Mouse (Mus musculus): ENCODE results near the gene Eno3. TPM values are rescaled to one million over a fixed set of nuclear protein-coding genes. Genes with fewer than 3 reads are reported as not detected.

Gene Eno3
- polyA plus RNA-seq (2015; fragmentation: Nextera tagmentation; extraction: Ambion mirVana): 4.0 and 21.3 TPM in 2 replicates

DNA sequence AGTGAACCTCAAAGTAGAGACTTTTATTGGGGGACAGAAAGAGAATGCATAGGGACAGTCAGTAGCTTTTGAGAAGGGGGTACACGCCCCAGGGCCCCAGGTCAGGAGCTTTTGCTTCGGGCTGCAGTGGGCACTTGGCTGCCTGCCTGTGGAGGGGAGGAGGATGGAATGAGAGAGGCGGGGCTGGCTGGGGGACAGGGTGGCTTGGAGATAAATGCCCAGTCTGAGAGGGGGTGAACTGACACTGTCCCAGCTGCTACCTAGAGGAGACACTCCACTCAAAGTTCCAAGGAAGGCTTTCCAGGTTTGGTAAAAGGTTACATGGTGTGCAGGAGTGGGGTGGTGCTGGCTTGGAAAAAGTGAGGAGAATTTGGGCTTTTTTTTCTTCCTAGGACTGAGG, at the start of gene Eno3:
TSS of gene Eno3 (plus strand) at position 239 of the 400 bp plus-strand sequence.
- peak within 1 kb of the TSS; percentile 100 for H3K9ac ChIP-seq (replicated peaks)
- peak within 1 kb of the TSS; percentile 99 for H3K27ac ChIP-seq (ENCODE audit: low read depth)
- peak within 1 kb of the TSS; percentile 96 for H3K4me2 ChIP-seq (ENCODE audit: low read depth, low read length)
- TF ChIP-seq EP300 (IDR thresholded peaks at IDR 0.05; ENCODE audit: low read depth): no peak
- TF ChIP-seq CTCF (IDR thresholded peaks at IDR 0.05; ENCODE audit: low read depth): no peak
- peak within 1 kb of the TSS; percentile 100 for H3K4me3 ChIP-seq (ENCODE audit: low read depth, low read length)
- WGBS (ENCODE audit: insufficient replicate concordance): 33% methylated on average over 3 of the region's 3 CpGs
- H3K27me3 ChIP-seq (ENCODE audit: insufficient read depth, low read length): no peaks in the 10 kb centered on the region
- peaks cover 11% of the 10 kb centered on the region for H3K36me3 ChIP-seq (replicated peaks; ENCODE audit: insufficient read depth, low read length)
- DNase-seq (no peak), ATAC-seq (no peak)
- H3K4me1 ChIP-seq (ENCODE audit: insufficient read depth): peaks cover 27% of the 10 kb centered on the region
- H3K9me3 ChIP-seq (ENCODE audit: low read length): no peaks in the 10 kb centered on the region

DNA sequence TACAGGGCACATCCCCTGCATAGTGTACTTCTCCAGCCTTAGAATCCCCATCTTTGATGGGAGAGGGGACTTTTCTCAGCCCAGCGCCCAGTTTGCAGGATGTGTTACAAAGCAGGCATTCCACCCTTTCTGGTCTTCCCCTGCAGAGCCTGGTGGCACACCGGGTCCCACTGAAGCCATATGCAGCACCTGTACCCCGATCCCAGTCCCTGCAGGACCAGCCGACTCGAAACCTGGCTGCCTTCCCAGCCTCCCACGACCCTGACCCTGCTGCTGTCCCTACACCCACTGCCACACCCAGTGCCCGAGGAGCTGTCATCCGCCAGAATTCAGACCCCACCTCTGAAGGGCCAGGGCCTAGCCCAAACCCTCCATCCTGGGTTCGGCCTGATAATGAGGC, 49.4 kb upstream of the Eno3 start:
- Histone ChIP-seq H3K9me3 (ENCODE audit: low read length) (no peaks in the 10 kb centered on the region), H3K36me3 (replicated peaks; ENCODE audit: insufficient read depth, low read length) (peaks cover 37% of the 10 kb centered on the region), H3K4me1 (ENCODE audit: insufficient read depth) (no peaks in the 10 kb centered on the region), H3K4me3 (ENCODE audit: low read depth, low read length) (no peak overlapping the region), H3K9ac (replicated peaks) (no peak overlapping the region), H3K4me2 (ENCODE audit: low read depth, low read length) (no peak overlapping the region), H3K27me3 (ENCODE audit: insufficient read depth, low read length) (no peaks in the 10 kb centered on the region), H3K27ac (ENCODE audit: low read depth) (no peak overlapping the region)
- WGBS (ENCODE audit: insufficient replicate concordance): 78% methylated on average over 9 of the region's 9 CpGs
- DNase-seq: no peak
- no peak for TF ChIP-seq CTCF (IDR thresholded peaks at IDR 0.05; ENCODE audit: low read depth)
- TF ChIP-seq EP300 (IDR thresholded peaks at IDR 0.05; ENCODE audit: low read depth): no peak
- ATAC-seq: no peak

DNA sequence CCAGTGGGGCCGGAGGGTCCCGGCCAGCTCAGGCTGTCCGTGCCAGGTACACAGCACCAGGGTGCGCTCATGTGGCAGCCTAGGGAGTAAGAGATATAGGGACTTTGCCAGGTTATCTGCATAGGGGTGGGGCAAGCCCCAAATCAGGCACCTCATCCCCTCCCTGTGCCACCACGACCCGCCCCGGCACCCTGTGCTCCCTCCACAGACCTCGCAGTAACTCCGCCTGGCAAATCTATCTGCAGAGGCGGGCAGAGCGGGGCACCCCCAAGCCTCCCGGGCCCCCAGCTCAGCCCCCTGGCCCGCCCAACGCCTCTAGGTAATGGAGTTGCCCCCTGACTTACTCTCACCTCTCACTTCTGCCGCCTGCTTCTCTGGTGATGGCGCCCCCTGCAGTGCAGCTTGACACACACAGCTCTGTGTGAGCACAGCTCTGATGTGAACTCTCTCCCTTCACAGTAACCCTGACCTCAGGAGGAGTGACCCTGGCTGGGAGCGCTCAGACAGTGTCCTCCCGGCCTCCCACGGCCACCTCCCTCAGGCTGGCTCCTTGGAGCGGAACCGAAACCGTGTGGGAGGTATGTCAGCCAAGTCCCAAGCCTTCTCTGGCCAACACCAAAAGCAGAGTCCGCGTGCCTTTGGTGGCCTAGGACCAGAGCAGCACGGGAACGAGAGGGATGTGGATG, 48.5 kb upstream of the Eno3 start:
- DNase-seq (peak; percentile 56), ATAC-seq (peak; percentile 15; the same call in 1 of the 2 replicates)
- 81% methylated on average over 26 of the region's 26 CpGs for WGBS (ENCODE audit: insufficient replicate concordance)
- no peak overlapping the region for H3K4me2 ChIP-seq (ENCODE audit: low read depth, low read length)
- H3K4me1 ChIP-seq (ENCODE audit: insufficient read depth): no peaks in the 10 kb centered on the region
- H3K36me3 ChIP-seq (replicated peaks; ENCODE audit: insufficient read depth, low read length): peaks cover 44% of the 10 kb centered on the region
- H3K4me3 ChIP-seq (ENCODE audit: low read depth, low read length): no peak overlapping the region
- H3K27me3 ChIP-seq (ENCODE audit: insufficient read depth, low read length): no peaks in the 10 kb centered on the region
- TF ChIP-seq EP300 (IDR thresholded peaks at IDR 0.05; ENCODE audit: low read depth) (no peak), CTCF (IDR thresholded peaks at IDR 0.05; ENCODE audit: low read depth) (peak; percentile 58)
- H3K9ac ChIP-seq (replicated peaks): no peak overlapping the region
- no peak overlapping the region for H3K27ac ChIP-seq (ENCODE audit: low read depth)
- no peaks in the 10 kb centered on the region for H3K9me3 ChIP-seq (ENCODE audit: low read length)

DNA sequence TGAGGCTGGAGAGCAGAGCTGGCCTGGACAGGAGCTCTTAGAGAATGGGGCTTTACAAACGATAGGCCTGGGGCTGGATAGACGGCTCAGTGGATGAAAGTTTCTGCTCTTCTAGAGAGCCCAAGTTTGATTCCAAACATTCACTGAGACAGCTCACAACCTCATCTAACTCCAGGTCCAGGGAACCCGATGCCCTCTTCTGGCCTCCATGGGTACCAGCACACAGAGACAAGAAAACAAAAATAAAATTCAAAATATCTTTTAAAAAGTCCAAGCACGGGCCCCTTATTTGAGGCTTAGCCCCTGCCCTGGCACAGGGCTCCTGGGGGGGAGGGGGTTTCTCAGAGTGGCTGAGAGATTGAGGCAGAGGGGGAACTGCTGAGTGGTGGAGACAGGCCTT, 46.2 kb upstream of the Eno3 start:
- Histone ChIP-seq H3K27me3 (ENCODE audit: insufficient read depth, low read length) (no peaks in the 10 kb centered on the region), H3K27ac (ENCODE audit: low read depth) (no peak overlapping the region), H3K4me3 (ENCODE audit: low read depth, low read length) (no peak overlapping the region), H3K9ac (replicated peaks) (no peak overlapping the region), H3K4me1 (ENCODE audit: insufficient read depth) (peaks cover 11% of the 10 kb centered on the region), H3K9me3 (ENCODE audit: low read length) (no peaks in the 10 kb centered on the region), H3K36me3 (replicated peaks; ENCODE audit: insufficient read depth, low read length) (peaks cover 36% of the 10 kb centered on the region), H3K4me2 (ENCODE audit: low read depth, low read length) (no peak overlapping the region)
- WGBS (ENCODE audit: insufficient replicate concordance): 79% methylated on average over 4 of the region's 4 CpGs
- ATAC-seq (no peak), DNase-seq (no peak)
- TF ChIP-seq CTCF (IDR thresholded peaks at IDR 0.05; ENCODE audit: low read depth) (no peak), EP300 (IDR thresholded peaks at IDR 0.05; ENCODE audit: low read depth) (no peak)

DNA sequence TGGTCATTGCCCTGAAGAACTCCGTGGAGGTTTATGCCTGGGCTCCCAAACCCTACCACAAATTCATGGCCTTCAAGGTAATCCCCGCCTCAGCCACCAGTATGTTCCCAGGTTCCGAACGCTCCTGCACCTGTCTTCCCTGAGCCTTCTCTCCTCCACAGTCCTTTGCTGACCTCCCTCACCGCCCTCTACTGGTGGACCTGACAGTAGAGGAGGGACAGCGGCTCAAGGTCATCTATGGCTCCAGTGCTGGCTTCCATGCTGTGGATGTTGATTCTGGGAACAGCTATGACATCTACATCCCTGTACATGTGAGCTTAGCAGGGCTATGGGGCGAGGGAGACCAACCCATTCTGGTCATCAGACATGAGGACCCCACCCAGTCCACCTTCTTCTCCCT, 44.5 kb upstream of the Eno3 start:
- Histone ChIP-seq H3K36me3 (replicated peaks; ENCODE audit: insufficient read depth, low read length) (peaks cover 27% of the 10 kb centered on the region), H3K27me3 (ENCODE audit: insufficient read depth, low read length) (no peaks in the 10 kb centered on the region), H3K4me2 (ENCODE audit: low read depth, low read length) (no peak overlapping the region), H3K9ac (replicated peaks) (no peak overlapping the region), H3K4me3 (ENCODE audit: low read depth, low read length) (no peak overlapping the region), H3K27ac (ENCODE audit: low read depth) (no peak overlapping the region), H3K4me1 (ENCODE audit: insufficient read depth) (peaks cover 14% of the 10 kb centered on the region), H3K9me3 (ENCODE audit: low read length) (no peaks in the 10 kb centered on the region)
- 77% methylated on average over 7 of the region's 7 CpGs for WGBS (ENCODE audit: insufficient replicate concordance)
- ATAC-seq: no peak
- no peak for DNase-seq
- TF ChIP-seq EP300 (IDR thresholded peaks at IDR 0.05; ENCODE audit: low read depth) (no peak), CTCF (IDR thresholded peaks at IDR 0.05; ENCODE audit: low read depth) (peak; percentile 39)

DNA sequence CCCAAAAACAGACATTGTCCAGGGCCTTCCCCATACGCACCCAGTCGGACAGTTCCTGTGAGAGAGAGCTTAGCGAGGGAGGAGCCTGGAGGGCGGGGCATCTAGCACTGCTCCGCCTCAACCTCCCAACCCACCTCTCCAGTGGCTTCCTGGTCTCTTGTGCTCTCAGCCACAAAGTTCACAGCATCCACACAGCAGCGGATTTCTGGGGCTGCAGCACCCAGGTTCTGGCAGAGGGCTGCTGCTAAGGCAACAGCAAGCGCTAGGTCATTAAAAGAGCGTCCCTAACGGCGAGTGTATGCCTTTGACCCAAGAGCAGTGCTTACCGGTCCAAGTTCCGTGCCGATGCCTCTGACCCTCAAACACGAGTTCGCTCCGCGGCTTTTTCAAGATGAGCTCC, 41.9 kb upstream of the Eno3 start:
- Histone ChIP-seq H3K4me2 (ENCODE audit: low read depth, low read length) (peak overlapping the region; percentile 93), H3K36me3 (replicated peaks; ENCODE audit: insufficient read depth, low read length) (peaks cover 15% of the 10 kb centered on the region), H3K4me3 (ENCODE audit: low read depth, low read length) (peak overlapping the region; percentile 49), H3K27ac (ENCODE audit: low read depth) (no peak overlapping the region), H3K9ac (replicated peaks) (peak overlapping the region; percentile 59), H3K27me3 (ENCODE audit: insufficient read depth, low read length) (no peaks in the 10 kb centered on the region), H3K4me1 (ENCODE audit: insufficient read depth) (peaks cover 14% of the 10 kb centered on the region), H3K9me3 (ENCODE audit: low read length) (no peaks in the 10 kb centered on the region)
- TF ChIP-seq EP300 (IDR thresholded peaks at IDR 0.05; ENCODE audit: low read depth) (no peak), CTCF (IDR thresholded peaks at IDR 0.05; ENCODE audit: low read depth) (0 out of 2 replicates have a peak, but pooled peaks have one; percentile 17)
- peak; percentile 82 for ATAC-seq
- WGBS (ENCODE audit: insufficient replicate concordance): under 1% methylated on average over 17 of the region's 17 CpGs
- peak; percentile 74 for DNase-seq
